Mouse (Mus musculus) left cerebral cortex, postnatal 14 days (tissue): Measurements from ENCODE around the gene Ubl4a. TPM values are rescaled to one million over a fixed set of nuclear protein-coding genes. Genes with fewer than 3 reads are reported as not detected.
A peak's percentile ranks its signal among the peaks of the same experiment; 100 is the strongest.
"Not testable (repeated sequence)": the region's sequence is repeated elsewhere in the genome, so short reads cannot be mapped to it uniquely, and the experiment has no call there.

Source experiments
- DNase-seq, 2 experiments: peaks; one replicate each; pipeline ENCODE4 v3.0.0; 2021 to 2022; ENCODE audit warnings: low spot score in 2 of 2, mixed read lengths in 1 of 2
- intact Hi-C: fragments of 180-260 bp; cut with DNase I; formaldehyde crosslinking; loops from one replicate; pipeline ENCODE4 v1.15.1; 2025
- long read RNA-seq, 2 experiments: library from polyadenylated mRNA; stranded (forward); transcript quantifications; one replicate each; pipeline ENCODE4 v2.0.0; 2021
- total RNA-seq, 2 experiments: library from RNA; stranded (reverse); gene quantifications; 2 replicates each; pipeline ENCODE4 v1.2.3; 2021

Ubl4a gene
- total RNA-seq, result 10 to 100 TPM; 59.0 to 62.6 TPM
- long read RNA-seq, experiment 1, transcript Ubl4a-203 (3 exons, 2,220 nt), result minor isoform, 29 of 181 reads
- long read RNA-seq, experiment 1, transcript Ubl4a-206 (4 exons, 2,442 nt), result major isoform, 130 of 181 reads
- long read RNA-seq, experiment 1, partial matches to known transcripts, result 4 of 181 reads
- long read RNA-seq, experiment 1, other reads (novel, unspliced or antisense), result 16 of 181 reads
- long read RNA-seq, experiment 2, transcript Ubl4a-203 (3 exons, 2,220 nt), result minor isoform, 33 of 160 reads
- long read RNA-seq, experiment 2, transcript Ubl4a-206 (4 exons, 2,442 nt), result major isoform, 116 of 160 reads
- long read RNA-seq, experiment 2, partial matches to known transcripts, result 3 of 160 reads
- long read RNA-seq, experiment 2, other reads (novel, unspliced or antisense), result 6 of 160 reads

DNA sequence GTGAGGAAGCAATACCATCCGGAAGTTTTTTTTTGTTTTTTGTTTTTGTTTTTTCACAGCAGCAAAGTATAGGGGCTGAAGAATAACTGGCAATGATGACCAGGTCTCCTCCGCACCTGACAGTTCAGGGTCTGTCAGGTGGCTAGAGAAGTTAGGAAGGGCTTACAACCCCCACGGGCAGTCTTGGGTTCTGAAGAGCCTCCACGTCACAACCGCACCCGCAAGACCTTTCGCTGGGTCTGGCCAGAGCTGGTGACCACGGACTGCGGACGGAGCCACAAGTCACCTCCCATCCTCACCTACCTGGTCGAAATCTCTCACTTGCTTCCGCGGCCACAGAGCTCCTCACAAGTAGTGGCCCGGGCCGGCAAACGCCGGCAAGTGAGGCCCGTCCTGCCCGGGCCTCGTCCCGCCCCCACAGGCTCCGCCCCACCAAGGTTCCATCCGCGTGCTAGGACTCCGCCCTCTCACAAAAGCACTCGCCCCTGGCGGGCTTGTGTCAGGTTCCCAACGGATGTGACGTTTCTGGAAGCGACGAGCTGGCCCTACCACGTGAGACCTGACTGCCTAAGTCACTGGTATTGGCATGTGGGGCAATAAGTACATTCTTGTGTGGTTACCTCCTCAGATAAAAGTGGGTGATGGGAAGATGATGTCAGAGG is at the start of gene Ubl4a, which contains the start of gene Slc10a3:
TSS of gene Ubl4a (minus strand) at position 331 of the 662 bp plus-strand sequence.
TSS of gene Slc10a3 (minus strand) at position 462 of the 662 bp plus-strand sequence.
- intact Hi-C loops, result no loop called here
- peak; percentile 78 to 79 for DNase-seq

DNA sequence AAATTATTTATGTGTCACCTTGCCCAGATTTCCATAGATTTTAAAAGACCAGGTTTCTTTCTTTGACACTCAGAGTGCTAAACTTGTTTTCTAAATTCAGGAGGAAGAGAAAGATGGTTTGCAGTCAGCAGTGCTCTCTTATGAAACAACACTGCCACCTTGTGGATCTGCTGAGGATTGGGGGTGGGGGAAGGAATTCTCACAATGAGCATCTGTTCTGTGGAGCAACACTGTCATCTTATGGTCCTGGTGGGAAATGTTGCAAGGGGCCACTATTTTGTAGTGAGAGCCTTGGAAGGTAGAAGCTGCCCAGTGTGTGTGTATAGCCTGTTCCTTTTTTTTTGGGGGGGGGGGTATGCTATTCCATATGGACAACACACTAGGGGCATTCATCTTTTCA is 40.4 kb upstream of the Ubl4a start:
- intact Hi-C loops, result loop anchor here (1.0 to 5.0 kb wide), 2 partner anchors 165 to 446 kb away; partner anchors contain the start of gene Hcfc1
- peak; percentile 78 to 80 for DNase-seq

DNA sequence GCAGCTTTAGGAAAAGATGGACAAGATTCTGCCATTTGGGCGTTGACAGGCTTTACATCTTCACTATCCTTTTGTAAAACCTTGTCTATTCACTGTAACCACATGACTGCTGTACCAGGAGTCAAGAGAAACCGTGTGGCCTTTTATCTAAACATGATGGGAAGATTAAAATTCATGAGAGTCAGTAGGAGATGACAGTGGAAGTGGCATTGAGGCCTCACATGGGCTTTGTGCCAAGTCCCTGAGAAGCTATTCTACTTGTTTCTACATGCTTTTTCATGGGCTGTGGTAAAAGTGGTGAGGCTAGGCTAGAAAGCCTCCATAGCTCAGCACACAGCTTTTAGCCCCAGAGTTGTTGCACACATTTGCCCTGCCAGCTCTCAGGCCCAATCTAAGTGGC is 35.3 kb upstream of the Ubl4a start:
- intact Hi-C loops, result no loop called here
- no peak for DNase-seq

GRCm38 (mm10) chrX:74400136-74400535 is 27.1 kb upstream of the Ubl4a start:
- DNase-seq, result no peak
- intact Hi-C loops, result no loop called here

DNA sequence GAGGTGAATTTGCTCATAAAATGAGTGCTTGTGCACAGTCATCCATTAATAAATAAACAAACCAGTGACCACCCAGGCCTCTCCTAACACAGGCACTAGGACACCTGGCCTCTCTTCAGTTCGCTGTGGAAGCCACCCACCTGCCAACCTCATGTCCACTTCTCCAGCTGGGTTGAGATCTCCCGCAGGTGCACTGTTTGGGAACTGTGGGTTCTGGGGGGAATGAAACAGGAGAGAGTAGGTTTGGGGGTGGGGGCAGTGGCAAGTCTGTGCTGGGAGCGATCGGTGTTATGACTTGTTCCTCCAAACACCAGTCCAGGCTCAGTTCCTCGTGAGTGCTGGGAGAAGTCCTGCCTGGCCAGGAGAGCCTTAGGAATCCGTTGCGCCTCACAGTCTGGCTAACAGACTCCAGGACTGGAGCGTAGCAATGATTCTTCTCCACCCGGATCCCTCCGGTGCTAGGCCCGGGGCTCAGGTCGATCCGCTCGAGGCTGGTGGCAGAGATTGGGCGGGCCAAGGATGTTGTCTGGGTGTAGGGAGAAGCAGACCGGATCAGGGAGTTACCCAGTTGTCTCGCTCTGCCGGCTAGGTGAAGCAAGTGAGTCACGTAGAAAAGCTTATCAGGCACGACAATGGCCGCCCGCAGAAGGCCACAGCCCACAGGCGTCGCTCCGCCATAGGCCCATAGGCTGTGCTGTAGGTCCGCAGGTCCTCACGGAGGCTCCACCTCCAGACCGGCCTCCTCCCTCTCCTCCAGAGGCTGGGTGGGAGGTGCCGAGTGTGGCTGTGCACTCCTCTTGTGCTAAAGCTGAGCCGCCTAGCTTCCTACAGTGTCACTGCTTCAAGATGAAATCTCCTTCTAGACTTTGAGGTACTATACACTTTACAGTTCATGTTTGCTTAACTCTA is 19.8 kb upstream of the Ubl4a start, which contains the start of the genes Fam3a and Ikbkg:
TSS of gene Fam3a (minus strand) at position 738 of the 909 bp plus-strand sequence.
TSS of gene Ikbkg (plus strand) at position 756 of the 909 bp plus-strand sequence.
- peak; percentile 80 to 83 for DNase-seq
- intact Hi-C loops, result no loop called here

DNA sequence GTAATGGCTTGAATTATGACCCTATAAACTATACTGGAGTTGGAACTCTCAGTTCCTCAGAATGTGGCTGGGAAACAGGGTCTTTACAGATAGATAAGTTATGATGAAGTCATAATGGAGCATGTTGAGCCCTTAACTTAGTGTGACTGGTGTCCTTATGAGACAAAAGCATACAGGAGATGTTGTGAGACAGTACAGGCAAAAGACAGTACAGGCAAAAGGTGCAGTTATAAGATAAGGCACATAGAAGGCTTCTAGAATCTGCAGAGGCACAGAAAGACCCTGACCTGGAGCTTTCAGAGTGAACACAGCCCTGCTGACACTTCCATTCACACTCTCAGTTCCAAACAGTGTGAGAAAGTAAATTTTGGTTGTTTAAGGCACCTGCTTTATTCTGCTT is 15.1 kb upstream of the Ubl4a start:
- intact Hi-C loops, result no loop called here
- DNase-seq, result no peak

GRCm38 (mm10) chrX:74384451-74384850 is 11.4 kb upstream of the Ubl4a start:
- intact Hi-C loops, result no loop called here
- DNase-seq, result no peak

DNA sequence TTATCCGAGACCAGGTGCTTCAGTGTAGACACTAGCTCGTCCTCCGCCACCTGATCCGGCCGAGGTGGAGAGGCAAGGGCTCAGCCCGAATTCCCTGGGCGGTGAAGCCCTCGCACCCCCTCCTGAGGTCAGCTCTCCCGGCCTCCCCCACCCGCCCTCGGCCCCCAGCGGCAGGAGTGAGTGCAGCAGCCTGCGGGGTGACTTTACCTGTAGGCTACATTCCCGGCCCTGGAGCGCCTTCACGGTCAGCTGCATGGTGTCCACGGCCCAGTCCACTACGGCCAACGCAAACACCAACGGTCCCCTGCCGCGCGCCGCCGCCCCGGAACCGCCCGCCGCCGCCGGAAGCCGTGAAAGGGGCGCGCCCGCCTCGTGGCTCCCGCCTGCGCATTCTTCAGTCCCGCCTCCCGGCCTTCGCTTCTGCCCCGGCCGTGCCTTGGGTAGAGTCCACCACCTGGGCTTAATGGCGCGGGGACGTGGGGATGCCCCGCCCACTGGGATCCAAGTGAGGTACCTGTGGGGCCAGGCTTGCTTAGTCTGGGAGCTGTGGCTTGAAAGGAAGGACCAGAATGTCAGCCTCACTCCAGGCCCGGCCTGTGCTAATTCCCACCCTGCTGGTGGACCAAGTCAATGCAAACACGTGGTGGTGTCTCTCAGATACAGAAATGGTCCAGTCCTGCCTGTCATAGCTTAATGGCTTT is 4.7 kb downstream of the Ubl4a start:
- peak; percentile 15 to 54 for DNase-seq
- intact Hi-C loops, result no loop called here

GRCm38 (mm10) chrX:74367512-74367911 is 5.5 kb downstream of the Ubl4a start:
- no peak for DNase-seq
- intact Hi-C loops, result no loop called here

DNA sequence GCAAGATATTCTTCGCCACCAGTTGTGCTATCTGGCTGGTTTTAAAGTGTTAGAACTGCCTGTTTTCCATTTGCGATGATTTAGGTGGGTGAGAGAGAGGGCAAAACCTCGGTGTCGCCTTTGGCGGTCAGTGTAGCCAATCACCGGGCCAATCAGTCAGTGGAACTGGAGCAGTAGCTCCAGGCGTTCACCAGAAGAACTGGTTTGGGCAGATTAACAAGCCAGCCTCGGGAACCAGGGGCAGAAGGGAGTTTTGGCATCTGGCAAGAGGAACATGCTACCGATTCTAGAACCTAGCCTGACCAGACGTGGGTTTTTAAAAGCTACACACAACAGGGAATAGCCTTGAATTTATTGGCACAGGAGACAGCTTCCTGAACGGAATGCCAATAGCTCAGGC is 13.8 kb downstream of the Ubl4a start:
- intact Hi-C loops, result no loop called here
- DNase-seq, result no peak

DNA sequence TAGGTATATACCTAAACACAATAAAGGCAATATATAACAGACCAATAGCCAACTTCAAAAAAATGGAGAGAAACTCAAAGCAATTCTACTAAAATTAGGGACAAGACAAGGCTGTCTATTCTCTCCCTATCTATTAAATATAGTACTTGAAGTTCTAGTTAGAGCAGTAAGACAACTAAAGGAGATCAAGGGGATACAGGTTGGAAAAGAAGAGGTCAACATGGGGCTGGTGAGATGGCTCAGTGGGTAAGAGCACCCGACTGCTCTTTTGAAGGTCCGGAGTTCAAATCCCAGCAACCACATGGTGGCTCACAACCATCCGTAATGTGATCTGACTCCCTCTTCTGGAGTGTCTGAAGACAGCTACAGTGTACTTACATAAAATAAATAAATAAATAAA is 15.9 kb downstream of the Ubl4a start:
- intact Hi-C loops, DNase-seq: not testable (repeated sequence)

GRCm38 (mm10) chrX:74353467-74353770 is 19.6 kb downstream of the Ubl4a start, which contains the start of gene Lage3:
TSS of gene Lage3 (minus strand) at chrX:74353618.
- intact Hi-C loops, result no loop called here

GRCm38 (mm10) chrX:74352645-74353466 is 20.2 kb downstream of the Ubl4a start:
- no peak for DNase-seq
- intact Hi-C loops, result no loop called here

More at GRCm38 (mm10) chrX:74353467-74353770, 19.6 kb downstream of the Ubl4a start, which contains the start of gene Lage3:
- peak; percentile 70 to 78 for DNase-seq

GRCm38 (mm10) chrX:74330166-74330930 is 42.7 kb downstream of the Ubl4a start:
- DNase-seq, result no peak
- intact Hi-C loops, result no loop called here

- intact Hi-C loops, result no loop called here
- no peak for DNase-seq
Measured at GRCm38 (mm10) chrX:74329215-74329671, 43.8 kb downstream of the Ubl4a start.

DNA sequence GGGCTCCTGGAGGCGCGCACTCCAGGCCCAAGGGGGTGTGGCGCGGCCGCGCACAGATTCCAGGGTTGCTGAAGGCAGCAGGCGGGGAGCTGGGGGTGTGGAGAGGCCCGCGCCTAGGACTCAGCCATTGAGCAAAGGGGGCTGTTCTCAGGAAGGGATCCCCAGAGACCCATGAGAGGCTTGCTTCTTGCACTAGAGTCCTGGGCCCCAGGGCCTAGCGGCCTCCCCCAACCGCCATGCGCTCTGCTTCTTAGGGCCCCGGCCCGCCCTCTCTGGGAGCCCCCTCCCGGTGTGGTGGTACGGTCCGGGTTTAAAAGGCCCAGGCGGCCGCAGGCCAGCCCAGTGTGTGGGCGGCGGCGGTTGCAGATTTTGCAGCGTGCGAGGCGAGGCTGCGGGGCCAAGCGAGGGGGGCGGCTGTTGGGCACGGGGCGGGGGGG is 44.3 kb downstream of the Ubl4a start, which contains the start of gene Plxna3:
TSS of gene Plxna3 (plus strand) at position 342 of the 437 bp plus-strand sequence.
- intact Hi-C loops, result no loop called here

More for the DNA sequence above, 44.3 kb downstream of the Ubl4a start, which contains the start of gene Plxna3:
- DNase-seq, result peak; percentile 28 to 49
